Mouse (Mus musculus): ENCODE measurements at regions not wholly inside any gene's neighbourhood (a gene's known extent, or its start where the extent isn't known, plus 50 kb on each side); places are given as distances from the start of the nearest gene placed in this dataset.

GRCm38 (mm10) chr3:126284294-126285090, 79.0 kb upstream of the Arsj start:
- DNase-seq, result no peak
- intact Hi-C loops (cut with DNase I; ENCODE audit: low total_unique reads), result no loop called here

GRCm38 (mm10) chr3:126292259-126292658, 71.2 kb upstream of the Arsj start:
- intact Hi-C loops (cut with DNase I; ENCODE audit: low total_unique reads), result no loop called here
- no peak for DNase-seq

- DNase-seq, result no peak
- intact Hi-C loops (cut with DNase I; ENCODE audit: low total_unique reads), result no loop called here
These were observed 70.7 kb upstream of the Arsj start for GRCm38 (mm10) chr3:126292830-126293229.

GRCm38 (mm10) chr3:126293645-126294044, 69.8 kb upstream of the Arsj start:
- DNase-seq, result no peak
- intact Hi-C loops (cut with DNase I; ENCODE audit: low total_unique reads), result no loop called here

- intact Hi-C loops (cut with DNase I; ENCODE audit: low total_unique reads), result no loop called here
- no peak for DNase-seq
These were observed 67.6 kb upstream of the Arsj start for GRCm38 (mm10) chr3:126295932-126296331.

GRCm38 (mm10) chr3:126299257-126299656, 64.2 kb upstream of the Arsj start:
- no peak for DNase-seq
- intact Hi-C loops (cut with DNase I; ENCODE audit: low total_unique reads), result no loop called here

- no peak for DNase-seq
- intact Hi-C loops (cut with DNase I; ENCODE audit: low total_unique reads), result no loop called here
These were observed 55.2 kb upstream of the Arsj start for GRCm38 (mm10) chr3:126308303-126308702.

Data from gastrocnemius, postnatal 14 days (tissue).